8 mouse cellular contexts compared by ENCODE assay signal in the genomic region with DNA sequence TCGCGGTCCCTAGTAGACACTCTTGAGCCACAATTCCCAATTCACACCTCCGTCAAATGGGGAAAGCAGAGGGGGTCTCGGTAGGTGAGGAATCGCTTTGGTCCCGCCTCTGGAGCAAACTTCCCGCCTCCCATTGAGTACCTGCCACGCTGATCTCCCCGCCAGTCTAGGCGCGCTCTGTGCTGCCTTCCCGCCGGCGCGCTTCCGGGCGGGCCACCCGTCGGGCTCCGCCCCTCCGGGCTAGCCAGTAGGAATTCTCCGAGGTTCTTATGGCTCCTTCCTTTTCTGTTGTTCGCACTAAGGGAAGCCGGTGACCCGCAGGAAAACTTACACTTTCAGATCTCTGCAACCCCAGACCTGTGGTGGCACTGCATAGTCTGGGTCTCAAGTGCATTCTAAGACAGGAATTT. TPM values are rescaled to one million over a fixed set of nuclear protein-coding genes. Genes with fewer than 3 reads are reported as not detected.
DNase-seq lines count a peak whose midpoint lies in the region; ATAC-seq lines count a peak whose summit lies in the region.

A gene (minus strand): TSS at position 198 of the 410 bp plus-strand sequence.

- H3K9me3 ChIP-seq in heart, embryonic 12.5 days (replicated peaks), result no peaks in the 10 kb centered on the region
- no peaks in the 10 kb centered on the region for H3K9me3 ChIP-seq in stomach, embryonic 15.5 days

- DNase-seq in A20 (ENCODE audit: low read depth, low spot score), result peak; percentile 81
- peak; percentile 65 for DNase-seq in MEL-GATA-1-ER (ENCODE audit: extremely low read depth, low read depth)
- DNase-seq in embryo, embryonic 10 days (ENCODE audit: low spot score), result peak; percentile 91
- peak; percentile 84 for DNase-seq in kidney, postnatal 10 days
- no peak for DNase-seq in right cerebral cortex, postnatal 14 days

- peak within 1 kb of the TSS; percentile 72 for H3K9ac ChIP-seq in heart, embryonic 12.5 days
- H3K9ac ChIP-seq in stomach, embryonic 15.5 days, result peak within 1 kb of the TSS; percentile 52

- WGBS in heart, embryonic 12.5 days, result under 1% methylated on average over 25 of the region's 25 CpGs
- WGBS in stomach, embryonic 15.5 days, result under 1% methylated on average over 25 of the region's 25 CpGs

- ATAC-seq in heart, embryonic 12.5 days (ENCODE audit: insufficient number of reproducible peaks, low FRiP score), result peak; percentile 64
- ATAC-seq in megakaryocyte, adult 5-6 weeks (ENCODE audit: poor library complexity, severe bottlenecking), result peak; percentile 53
- ATAC-seq in stomach, embryonic 15.5 days (ENCODE audit: insufficient read depth, low FRiP score, low read depth), result peak; percentile 63

- H3K4me3 ChIP-seq in heart, embryonic 12.5 days, result peak within 1 kb of the TSS; percentile 51
- peak within 1 kb of the TSS; percentile 56 for H3K4me3 ChIP-seq in stomach, embryonic 15.5 days (replicated peaks)

- peaks cover 29% of the 10 kb centered on the region for H3K36me3 ChIP-seq in heart, embryonic 12.5 days
- H3K36me3 ChIP-seq in stomach, embryonic 15.5 days, result peaks cover 15% of the 10 kb centered on the region

- peak within 1 kb of the TSS; percentile 89 for H3K4me2 ChIP-seq in heart, embryonic 12.5 days
- peak within 1 kb of the TSS; percentile 95 for H3K4me2 ChIP-seq in stomach, embryonic 15.5 days

- H3K4me1 ChIP-seq in heart, embryonic 12.5 days (replicated peaks), result peaks cover 47% of the 10 kb centered on the region
- peaks cover 35% of the 10 kb centered on the region for H3K4me1 ChIP-seq in stomach, embryonic 15.5 days

- peak within 1 kb of the TSS; percentile 24 for H3K27ac ChIP-seq in heart, embryonic 12.5 days (ENCODE audit: poor library complexity, severe bottlenecking)
- H3K27ac ChIP-seq in stomach, embryonic 15.5 days, result peak within 1 kb of the TSS; percentile 83

- no peaks in the 10 kb centered on the region for H3K27me3 ChIP-seq in heart, embryonic 12.5 days (replicated peaks)
- no peaks in the 10 kb centered on the region for H3K27me3 ChIP-seq in stomach, embryonic 15.5 days (replicated peaks)

RNA-seq across cellular contexts. Expression of the gene that starts here (rescaled TPM):
- 12.0 and 14.3 TPM in 2 replicates for polyA plus RNA-seq in heart, embryonic 12.5 days (2016; fragmentation: Nextera tagmentation; extraction: Ambion mirVana)
- total RNA-seq in megakaryocyte, adult 5-6 weeks (2015), result 7.1 and 8.1 TPM in 2 replicates
- total RNA-seq in megakaryocyte, adult 5-6 weeks (2017), result 6.1 and 10.5 TPM in 2 replicates
- 8.5 and 8.6 TPM in 2 replicates for polyA plus RNA-seq in stomach, embryonic 15.5 days (2015; fragmentation: Nextera tagmentation; extraction: Ambion mirVana)
